Mouse (Mus musculus) T-helper 2 cell (primary cell): ENCODE results near the gene Myl12a.

Experiments
- in situ Hi-C: fragments of 300-600 bp; cut with MboI, MseI; formaldehyde crosslinking; loops from one replicate; pipeline ENCODE4 v1.15.1; 2025; ENCODE audit warnings: high pct_unique_total_duplicates

The Myl12a gene

GRCm38 (mm10) chr17:70943779-70944178, 58.9 kb downstream of the Myl12a start:
- in situ Hi-C loops: no loop called here
